9 mouse cellular contexts compared by ENCODE assay signal in genomic region chr7:16046101-16046480, GRCm38 (mm10). TPM values are rescaled to one million over a fixed set of nuclear protein-coding genes. Genes with fewer than 3 reads are reported as not detected.
A peak's percentile ranks its signal among the peaks of the same experiment; 100 is the strongest.
DNase-seq lines count a peak whose midpoint lies in the region; ATAC-seq lines count a peak whose summit lies in the region.
"Had no signal": no experiment of that assay in that cellular context is flagged by ENCODE, and none has a peak within 500 bp of the region (broad histone marks: within the 10 kb centered on the region; RNA-seq: fewer than 3 reads in every experiment).

No protein-coding gene starts in this region.

- H3K27me3 ChIP-seq in embryonic facial prominence, embryonic 15.5 days: no peaks in the 10 kb centered on the region

- H3K36me3 ChIP-seq in embryonic facial prominence, embryonic 15.5 days: no peaks in the 10 kb centered on the region

- no peaks in the 10 kb centered on the region for H3K9me3 ChIP-seq in embryonic facial prominence, embryonic 15.5 days (replicated peaks)

- peak overlapping the region; percentile 76 for H3K4me2 ChIP-seq in embryonic facial prominence, embryonic 15.5 days (replicated peaks)

- H3K9ac ChIP-seq in embryonic facial prominence, embryonic 15.5 days: peak overlapping the region; percentile 98

- H3K4me3 ChIP-seq in embryonic facial prominence, embryonic 15.5 days (replicated peaks): peak overlapping the region; percentile 86

- peaks cover 60% of the 10 kb centered on the region for H3K4me1 ChIP-seq in embryonic facial prominence, embryonic 15.5 days

- peak overlapping the region; percentile 97 for H3K27ac ChIP-seq in embryonic facial prominence, embryonic 15.5 days (replicated peaks)

- intact Hi-C loops in heart, postnatal 10 days (cut with DNase I): loop anchor here (2.0 to 5.0 kb wide), 2 partner anchors 33 to 124 kb away; partner anchors contain the start of gene Selenow

- DNase-seq in CD4-positive, CD25-positive, alpha-beta regulatory T cell, adult 2 months (ENCODE audit: low read depth, low spot score): peak; percentile 87
- peak; percentile 83 for DNase-seq in NIH3T3 (ENCODE audit: low read depth)
- DNase-seq in heart, postnatal 10 days: peak; percentile 72 to 74
- peak; percentile 59 to 72 for DNase-seq in kidney, postnatal 4 days
- peak; percentile 78 to 84 for DNase-seq in spleen, postnatal 4 days (ENCODE audit: low spot score in 2 of 2)
- no peak for DNase-seq in left cerebral cortex, adult 18-20 months (ENCODE audit: low spot score in 2 of 2)

- ATAC-seq in embryonic facial prominence, embryonic 15.5 days (ENCODE audit: insufficient number of reproducible peaks, low FRiP score, low TSS enrichment, low read depth): no peak
- peak; percentile 30 for ATAC-seq in megakaryocyte progenitor cell, adult 5-6 weeks (replicated peaks; ENCODE audit: poor library complexity)

- WGBS in embryonic facial prominence, embryonic 15.5 days: 2% methylated on average over 7 of the region's 7 CpGs

RNA-seq across cellular contexts. Expression of gene Bicra, which starts 1.6 kb away (rescaled TPM):
- 9.4 and 10.3 TPM in 2 replicates for polyA plus RNA-seq in embryonic facial prominence, embryonic 15.5 days (2015; fragmentation: Nextera tagmentation; extraction: Ambion mirVana)
- 1 to 10 TPM; 9.3 to 9.6 TPM for total RNA-seq in heart, postnatal 10 days (2021)
- 14.7 and 14.9 TPM in 2 replicates for total RNA-seq in megakaryocyte progenitor cell, adult 5-6 weeks (2015)
- 1.1 and 3.4 TPM in 2 replicates for total RNA-seq in megakaryocyte progenitor cell, adult 5-6 weeks (2017)
- 10 to 100 TPM; 11.8 to 13.9 TPM for total RNA-seq in left cerebral cortex, adult 18-20 months (2021)

RNA-seq across cellular contexts. Expression of gene Zfp541, which starts 15.5 kb away (rescaled TPM):
- 0.13 and 0.15 TPM in 2 replicates for polyA plus RNA-seq in embryonic facial prominence, embryonic 15.5 days (2015; fragmentation: Nextera tagmentation; extraction: Ambion mirVana)
- total RNA-seq in heart, postnatal 10 days (2021): not detected
- 0.15 TPM in 1 of 2 replicates, not detected in the other for total RNA-seq in megakaryocyte progenitor cell, adult 5-6 weeks (2015)
- 0.04 TPM in 1 of 2 replicates, not detected in the other for total RNA-seq in megakaryocyte progenitor cell, adult 5-6 weeks (2017)
- total RNA-seq in left cerebral cortex, adult 18-20 months (2021): under 1 TPM; 0.66 to 0.70 TPM
- total RNA-seq: gastrocnemius, adult 8-10 months had no signal

RNA-seq across cellular contexts. Expression of gene Napa, which starts 52.2 kb away (rescaled TPM):
- polyA plus RNA-seq in embryonic facial prominence, embryonic 15.5 days (2015; fragmentation: Nextera tagmentation; extraction: Ambion mirVana): 244 and 245 TPM in 2 replicates
- total RNA-seq in heart, postnatal 10 days (2021): 100 to 1,000 TPM in 1 of 2 experiments, 10 to 100 TPM in 1; 93.2 to 100 TPM
- total RNA-seq in megakaryocyte progenitor cell, adult 5-6 weeks (2015): 69.2 and 72.0 TPM in 2 replicates
- total RNA-seq in megakaryocyte progenitor cell, adult 5-6 weeks (2017): 46.2 and 57.8 TPM in 2 replicates
- 100 to 1,000 TPM; 277 to 292 TPM for total RNA-seq in left cerebral cortex, adult 18-20 months (2021)

Comparison
In these comparisons a context has a peak if more than half of its experiments do, and no peak if none do; other contexts are left out.
1. DNase-seq: peak in CD4-positive, CD25-positive, alpha-beta regulatory T cell, adult 2 months (single experiment), NIH3T3 (single experiment), heart, postnatal 10 days (2 of 2), kidney, postnatal 4 days (2 of 2) and spleen, postnatal 4 days (2 of 2); none in left cerebral cortex, adult 18-20 months (0 of 2).